Mouse (Mus musculus) right cerebral cortex, postnatal 14 days (tissue): ENCODE data around the gene Hdac5.

Experiments
- DNase-seq: peaks from one replicate; pipeline ENCODE4 v3.0.0; 2022

Gene Hdac5

GRCm38 (mm10) chr11:102211936-102212341, 18.0 kb downstream of the Hdac5 start:
- no peak for DNase-seq

DNA sequence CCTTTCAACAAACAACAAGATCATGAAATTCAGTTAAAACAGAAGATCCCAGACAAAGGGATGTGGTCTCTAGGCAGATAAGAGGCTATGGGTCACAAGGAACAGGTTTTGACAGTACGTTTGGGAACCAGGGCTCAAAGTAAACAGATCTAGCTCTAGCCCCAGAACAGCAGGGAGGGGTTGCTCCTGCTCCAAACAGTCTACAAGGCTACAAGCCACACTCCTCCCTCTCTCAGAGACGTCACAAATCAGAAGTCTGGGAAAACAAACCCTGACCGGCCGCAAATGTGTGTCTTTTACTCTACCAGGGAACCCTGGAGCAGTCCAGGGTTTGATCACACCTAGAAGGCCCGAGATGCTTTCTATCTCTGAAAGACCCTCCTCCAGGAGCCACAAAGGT, 19.0 kb downstream of the Hdac5 start:
- DNase-seq: no peak

DNA sequence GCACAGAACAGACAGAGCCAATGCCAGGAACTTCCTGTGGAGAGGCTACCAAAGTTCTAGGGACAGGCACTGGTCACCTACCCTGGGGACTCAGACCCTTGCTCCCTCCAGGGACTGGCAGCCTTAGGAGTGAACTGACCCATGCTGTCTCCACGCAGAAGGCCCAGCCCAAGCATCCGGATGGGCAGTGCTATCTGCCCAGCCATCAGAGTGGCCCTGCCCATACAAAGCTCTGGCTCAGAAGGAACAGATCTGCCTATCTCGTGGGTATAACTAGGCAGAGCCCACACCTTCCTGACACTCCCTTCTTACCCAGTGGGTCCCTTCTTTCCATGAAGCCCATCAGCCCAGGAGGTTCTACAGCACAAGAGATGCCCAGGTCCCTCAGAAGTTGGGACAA, 19.8 kb downstream of the Hdac5 start:
- DNase-seq: no peak

GRCm38 (mm10) chr11:102209742-102210141, 20.2 kb downstream of the Hdac5 start:
- DNase-seq: no peak

- no peak for DNase-seq
Observed at GRCm38 (mm10) chr11:102208846-102209245, 21.1 kb downstream of the Hdac5 start.

DNA sequence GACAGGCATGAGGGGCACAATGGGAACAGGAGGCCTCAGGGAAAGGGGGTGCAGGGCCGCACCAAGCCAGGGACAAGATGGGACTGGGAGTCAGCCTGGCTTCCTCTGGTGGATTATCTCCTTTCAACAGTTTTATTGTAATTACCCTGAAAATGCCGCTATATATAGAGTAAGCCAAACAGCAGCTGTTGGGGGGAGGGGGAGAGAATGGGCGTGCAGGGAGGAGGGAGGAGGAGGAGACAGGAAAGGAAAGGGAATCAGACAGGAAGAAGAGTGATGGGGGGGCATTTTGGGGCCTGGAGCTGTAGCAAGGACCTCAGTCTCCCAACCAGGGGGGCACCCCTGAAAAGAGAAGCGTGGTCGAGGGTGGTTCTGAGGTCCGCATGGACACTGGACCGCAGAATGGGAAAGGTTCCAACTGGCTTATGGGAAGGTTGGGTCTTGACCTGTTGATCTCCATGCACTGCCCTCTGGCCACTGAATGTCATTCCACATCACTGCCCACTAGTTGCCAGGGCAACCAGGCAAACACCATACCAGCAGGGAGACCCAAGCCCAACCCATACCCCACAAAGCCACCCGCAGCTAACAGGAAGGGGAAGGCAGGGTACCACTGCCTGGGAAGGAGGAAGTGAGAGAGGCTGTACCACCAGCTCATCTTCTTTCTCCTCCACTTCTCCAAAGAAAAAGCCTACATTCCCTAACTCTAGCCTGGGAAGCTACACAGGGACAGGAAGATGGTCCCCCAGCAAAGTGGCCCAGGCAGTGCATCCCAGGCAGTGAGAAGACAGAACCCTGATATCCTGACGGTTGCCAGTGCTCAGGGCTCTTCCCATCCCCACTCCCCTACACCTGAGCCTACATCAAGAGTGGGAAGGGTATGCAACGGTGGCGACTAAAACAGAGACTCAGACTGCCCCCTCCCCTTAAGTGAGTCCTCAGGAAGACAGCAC, 21.9 kb downstream of the Hdac5 start:
- DNase-seq: peak; percentile 68

DNA sequence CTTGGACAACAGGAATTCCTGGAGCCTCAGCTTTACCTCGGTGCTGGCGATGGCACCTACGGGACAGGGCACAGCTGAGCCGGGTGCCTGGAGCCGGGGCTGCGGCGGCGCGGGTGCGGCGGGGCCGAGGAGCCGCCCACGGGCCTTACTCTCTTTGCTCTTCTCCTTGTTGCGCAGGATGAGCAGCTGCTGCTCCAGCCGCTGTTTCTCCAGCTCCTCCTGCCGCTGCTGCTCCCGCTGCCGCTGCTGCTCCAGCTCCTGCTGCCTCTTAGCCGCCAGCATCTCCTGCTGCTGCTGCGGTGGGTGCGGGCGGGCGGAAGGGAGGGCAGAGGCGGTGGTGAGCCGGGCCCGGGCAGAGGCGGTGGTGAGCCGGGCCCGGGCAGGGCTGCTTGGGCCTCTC, 23.5 kb downstream of the Hdac5 start:
- no peak for DNase-seq

DNA sequence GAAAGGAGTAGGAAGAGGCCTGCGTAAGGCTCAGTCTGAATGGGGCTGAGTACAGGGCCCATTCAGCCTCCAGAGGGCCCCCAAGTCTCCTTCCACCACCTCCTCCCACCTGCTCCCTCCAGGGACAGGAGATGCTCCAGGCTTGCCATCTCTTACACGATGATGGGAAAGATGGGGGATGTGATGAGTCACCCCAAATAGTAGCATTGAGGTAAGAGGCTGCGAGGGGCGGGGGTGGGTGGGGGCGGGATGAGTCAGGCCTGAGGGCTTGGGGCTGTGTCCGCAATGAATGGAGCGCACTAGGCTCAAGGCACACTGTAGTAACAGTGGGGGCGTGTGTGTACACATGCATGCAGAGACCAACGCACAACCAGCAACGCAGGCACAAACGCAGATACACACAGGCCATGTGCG, 28.6 kb downstream of the Hdac5 start:
- no peak for DNase-seq

- no peak for DNase-seq
Observed at GRCm38 (mm10) chr11:102199856-102200255, 30.1 kb downstream of the Hdac5 start.

DNA sequence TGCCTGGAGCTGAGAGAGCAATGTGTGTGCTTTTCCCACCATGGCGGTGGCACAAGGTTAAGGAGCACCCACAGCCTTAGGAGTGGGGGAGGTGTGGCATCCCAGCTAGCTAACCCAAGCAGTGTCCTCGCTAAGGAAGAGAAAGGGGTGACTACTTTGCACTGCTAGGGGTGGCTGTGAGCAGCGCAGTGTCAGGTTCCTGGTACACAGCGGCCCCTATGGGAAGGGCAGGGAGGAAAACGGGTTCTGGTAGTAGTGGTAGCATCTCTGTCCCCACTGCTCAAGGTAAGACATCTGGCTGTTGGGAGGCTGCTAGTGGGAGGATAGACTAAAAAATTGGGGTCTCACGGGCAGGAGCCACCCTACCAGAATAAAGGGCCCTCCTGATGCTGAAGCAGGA, 31.7 kb downstream of the Hdac5 start:
- no peak for DNase-seq

DNA sequence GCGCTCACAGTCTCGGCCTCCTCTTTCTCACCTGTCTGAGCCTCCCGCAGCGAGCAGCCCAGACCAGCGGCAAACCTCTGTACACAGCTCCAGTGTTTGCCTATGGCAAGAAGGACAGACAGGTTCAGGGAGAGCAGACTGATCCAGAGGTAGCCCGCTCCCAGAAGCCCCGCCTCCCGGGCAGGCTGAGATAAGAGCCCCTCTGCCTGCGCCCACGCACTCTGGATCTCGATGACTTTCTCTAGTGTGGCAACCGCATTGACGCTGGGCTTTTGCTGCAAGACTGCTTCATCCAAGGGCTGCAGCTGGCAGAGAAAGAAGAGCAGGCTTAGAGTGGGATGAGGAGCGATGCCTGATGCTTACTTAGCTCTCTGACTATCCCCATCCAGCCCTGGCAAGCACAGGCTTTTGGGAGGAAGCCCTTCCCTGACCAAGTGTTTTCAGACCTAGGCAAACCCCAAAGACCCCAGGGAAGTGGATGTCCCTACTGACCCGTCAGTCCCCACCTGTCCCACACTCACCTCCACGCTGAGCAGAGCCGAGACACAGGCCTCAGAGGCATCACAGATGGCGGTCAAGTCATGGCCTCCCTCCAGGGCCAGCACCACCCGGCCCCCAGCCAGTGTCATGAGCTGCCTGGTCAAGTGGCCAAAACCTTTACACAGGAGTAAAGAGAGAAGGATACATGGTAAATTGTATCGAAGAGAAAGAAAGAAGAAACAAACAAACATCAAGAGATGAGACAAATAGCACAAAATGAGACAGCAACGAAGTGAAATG, 33.8 kb downstream of the Hdac5 start:
- DNase-seq: peak; percentile 59

GRCm38 (mm10) chr11:102193657-102194440, 36.1 kb downstream of the Hdac5 start:
- no peak for DNase-seq

DNA sequence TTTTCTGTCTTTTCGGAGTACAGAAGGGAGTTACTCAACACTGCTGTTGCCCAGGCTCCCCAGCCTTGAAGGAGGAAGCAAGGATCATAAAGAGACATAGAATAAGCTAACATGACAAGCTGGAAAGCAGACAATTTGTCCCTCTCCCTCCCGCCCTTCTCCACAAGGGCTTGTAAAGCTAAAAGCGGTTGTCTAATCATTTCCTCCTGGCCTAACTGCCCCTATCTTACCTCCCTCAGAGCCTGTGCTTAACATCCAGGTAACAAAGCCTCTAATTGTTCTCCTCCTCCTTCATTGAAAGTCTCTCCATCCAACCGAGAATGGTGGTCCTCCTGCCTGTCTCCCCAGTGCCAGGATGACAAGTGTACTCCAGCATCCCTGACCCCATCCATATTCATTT, 39.1 kb downstream of the Hdac5 start:
- no peak for DNase-seq

DNA sequence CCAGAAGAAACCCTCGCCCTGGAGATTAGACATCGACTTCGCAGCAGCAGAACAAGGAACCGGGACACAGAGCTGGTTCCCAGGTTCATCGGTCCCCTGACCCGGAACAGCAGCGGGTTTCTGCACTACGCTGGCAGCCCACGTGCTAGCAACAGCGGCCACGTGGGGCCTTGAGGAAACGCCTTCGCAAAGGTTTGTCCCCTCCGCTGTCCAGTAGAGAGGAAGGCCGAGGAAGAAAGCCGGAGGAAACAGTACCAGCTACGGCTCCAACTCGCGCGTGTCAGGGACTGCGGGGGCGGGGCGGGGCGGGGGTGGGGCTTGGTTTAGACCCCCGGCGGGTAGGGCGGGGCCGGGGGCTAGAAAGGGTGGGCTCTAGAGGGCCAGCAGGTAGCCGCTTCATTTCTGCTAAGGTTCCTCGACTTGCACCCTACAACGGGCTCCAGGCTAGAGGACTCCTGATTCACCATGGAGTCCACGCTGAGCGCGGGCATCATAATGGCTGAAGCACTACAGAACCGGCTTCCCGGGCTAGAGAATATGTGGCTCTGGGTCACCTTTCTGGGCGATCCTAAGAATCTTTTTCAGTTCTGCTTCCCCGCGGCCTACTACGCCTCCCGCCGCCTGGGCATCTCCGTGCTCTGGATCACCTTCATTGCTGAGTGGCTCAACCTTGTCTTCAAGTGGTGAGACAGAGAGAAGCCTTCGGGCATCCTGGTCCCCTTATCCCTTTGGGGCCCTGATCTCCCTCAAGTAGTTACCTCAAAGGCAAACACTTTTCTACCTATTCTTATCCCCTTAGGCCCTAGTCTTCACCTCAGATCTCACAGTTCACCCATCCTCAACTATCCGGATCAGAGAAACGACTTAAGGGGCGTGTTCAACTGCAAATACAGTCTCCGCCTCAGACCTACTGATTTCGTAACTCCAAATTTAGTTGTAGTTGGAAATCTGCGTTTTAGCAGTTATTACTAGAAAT, 40.2 kb downstream of the Hdac5 start, which contains the start of gene G6pc3:
Gene G6pc3, plus strand, starts transcription at position 160 of the 976 bp plus-strand sequence.
- DNase-seq: peak; percentile 91

DNA sequence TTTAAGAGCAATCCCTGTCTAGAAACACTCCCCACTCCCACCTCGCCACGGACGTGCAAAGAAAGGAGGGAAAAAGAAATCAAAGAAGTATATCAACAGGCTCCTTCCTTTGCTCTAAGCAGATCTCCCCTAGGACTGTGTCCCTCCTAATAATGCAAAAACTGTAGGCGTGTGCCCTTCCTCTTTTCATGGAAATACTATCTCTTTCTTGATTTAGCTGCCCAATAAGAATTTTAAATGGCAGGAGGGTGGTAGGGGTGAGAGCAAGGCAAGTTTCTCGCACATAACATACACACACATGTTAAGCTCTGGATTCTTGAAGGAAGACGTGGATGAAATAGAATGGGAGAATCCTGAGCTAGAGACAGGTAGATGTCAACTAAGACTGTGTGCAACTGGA, 41.0 kb downstream of the Hdac5 start:
- DNase-seq: no peak

DNA sequence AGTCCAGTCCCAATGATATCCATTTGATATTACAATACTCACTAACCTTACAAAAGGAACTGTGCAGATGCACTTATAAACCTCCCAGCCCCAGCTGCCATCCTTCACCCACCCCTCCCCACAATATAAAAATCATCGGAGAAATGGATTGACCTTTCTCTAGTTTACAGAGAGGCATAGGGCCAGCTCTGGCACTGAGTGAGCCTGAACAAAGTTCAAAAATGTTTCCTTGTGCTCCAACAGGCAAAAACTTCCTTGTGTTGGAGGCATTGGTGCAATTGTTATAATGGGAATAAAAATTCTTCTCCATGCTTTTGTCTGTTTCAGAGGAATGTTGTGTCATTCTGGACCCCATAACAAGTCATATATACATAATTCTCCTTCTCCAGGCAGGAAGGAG, 43.7 kb downstream of the Hdac5 start:
- DNase-seq: no peak

DNA sequence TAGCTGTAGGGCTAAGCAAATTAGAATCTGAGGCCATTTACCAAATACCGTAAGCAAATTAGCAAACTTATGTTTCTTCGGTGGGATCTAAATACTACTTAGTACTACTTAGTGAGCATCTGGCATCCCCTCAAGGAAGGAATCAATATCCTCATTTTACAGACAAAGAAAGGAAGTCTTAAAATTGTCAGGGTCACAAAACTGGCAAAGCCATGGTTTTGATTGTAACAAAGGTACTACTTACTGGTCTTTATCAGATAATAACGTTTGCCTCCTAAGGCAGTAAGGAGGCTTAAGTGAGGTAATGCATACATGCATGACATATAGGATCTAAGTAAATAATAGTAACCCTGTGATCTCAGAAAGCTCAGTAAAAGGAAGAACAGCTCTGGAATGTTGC, 44.3 kb downstream of the Hdac5 start:
- no peak for DNase-seq

DNA sequence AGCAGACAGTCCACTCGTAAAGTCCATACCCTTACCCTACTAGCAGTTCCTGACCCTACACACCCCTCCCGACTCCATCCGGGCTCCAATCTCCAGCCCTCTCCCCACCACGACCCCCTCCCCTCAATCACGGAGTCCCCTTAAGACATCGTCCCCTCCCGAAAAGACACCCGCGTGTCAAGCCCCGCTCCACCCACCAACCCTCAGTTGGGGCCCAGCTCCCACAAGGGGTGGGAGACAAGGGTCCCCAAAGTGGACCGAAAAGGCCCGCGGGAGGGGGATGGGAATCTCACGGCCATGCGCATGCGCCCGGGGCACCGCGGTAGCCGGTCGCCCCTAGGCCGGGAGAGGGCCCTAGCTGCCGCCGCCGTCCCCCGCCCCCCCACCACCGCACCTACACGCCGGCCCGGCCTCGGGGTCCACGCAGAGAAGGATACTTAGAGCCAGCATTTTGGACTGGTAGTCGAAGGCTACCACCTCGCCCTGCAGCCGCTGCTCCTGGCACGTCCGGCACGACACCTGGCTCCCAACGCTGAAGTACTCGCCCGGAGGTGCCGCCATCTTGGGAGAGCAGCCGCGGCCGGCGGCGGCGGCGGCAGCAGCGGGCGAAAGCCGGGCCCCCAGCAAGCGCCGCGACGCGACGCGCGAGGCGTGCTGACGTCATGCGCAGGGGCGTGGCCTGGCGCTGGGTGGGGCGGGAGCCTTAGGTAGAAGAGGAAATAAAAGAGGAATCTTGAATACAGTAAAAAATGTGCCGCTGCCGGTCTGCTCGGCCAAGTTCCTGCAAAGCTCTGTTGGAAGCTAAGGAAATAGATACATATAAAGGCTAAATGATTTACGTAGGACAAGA, 45.1 kb downstream of the Hdac5 start, which contains the start of gene Lsm12:
Gene Lsm12, minus strand, starts transcription at position 651 of the 850 bp plus-strand sequence.
- peak; percentile 94 for DNase-seq

GRCm38 (mm10) chr11:102184253-102184645, 45.7 kb downstream of the Hdac5 start:
- no peak for DNase-seq

DNA sequence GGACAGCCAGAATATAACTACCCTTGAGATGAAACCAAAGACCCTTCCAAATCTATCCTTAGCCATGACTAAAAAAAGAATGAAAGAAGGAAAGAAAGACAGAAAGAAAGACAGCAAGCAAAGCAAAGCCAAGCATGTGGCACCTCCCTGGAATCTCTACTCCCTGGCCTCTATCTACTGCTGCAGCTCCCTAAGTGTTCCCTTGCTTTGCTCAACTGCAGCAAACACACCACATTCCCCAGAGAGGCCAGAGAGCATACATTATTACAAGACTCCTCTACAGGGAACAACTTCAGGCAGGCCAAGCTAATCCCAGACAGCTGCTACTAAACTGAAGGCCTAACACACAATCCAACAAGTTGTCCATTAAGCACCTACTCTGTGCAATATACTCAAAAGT, 50.1 kb downstream of the Hdac5 start:
- no peak for DNase-seq

- no peak for DNase-seq
Observed at GRCm38 (mm10) chr11:102168689-102169088, 61.3 kb downstream of the Hdac5 start.
